Mouse (Mus musculus): ENCODE measurements around the gene Tmed1.

DNA sequence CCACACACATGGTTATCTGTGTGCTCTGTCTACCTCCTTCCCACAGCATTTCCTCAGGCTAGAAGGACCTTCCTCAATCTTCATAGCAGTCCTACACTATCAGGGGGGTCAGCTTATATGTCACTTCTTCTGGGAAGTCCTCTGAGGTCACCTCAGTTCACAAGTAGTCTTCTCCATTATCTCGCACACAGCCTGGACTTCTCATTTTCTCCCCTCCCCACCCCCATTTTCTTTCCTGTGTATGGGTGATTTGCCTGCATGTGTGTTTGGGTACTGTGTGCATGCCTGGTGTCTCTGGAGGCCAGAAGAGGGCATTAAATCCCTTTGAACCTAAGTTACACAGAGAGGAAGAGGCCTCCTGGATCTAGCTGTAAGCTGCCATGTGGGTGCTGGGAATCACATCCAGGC, 17.9 kb upstream of the Tmed1 start:
- no peak for TF ChIP-seq CTCF (IDR thresholded peaks at IDR 0.05; ENCODE audit: low read depth)
- TF ChIP-seq EP300 (optimal IDR thresholded peaks at IDR 0.05): no peak
